Mouse (Mus musculus) CH12.LX (cell line): Measurements from ENCODE around the gene Camkmt. TPM values are rescaled to one million over a fixed set of nuclear protein-coding genes. Genes with fewer than 3 reads are reported as not detected.

Experiments used
- DNase-seq: peaks from one replicate; pipeline ENCODE4 v3.0.0-alpha.2; 2013; ENCODE audit errors: extremely low read depth
- H3K27ac ChIP-seq: 2 replicates; pipeline ENCODE4 v1.5.1; 2012; ENCODE audit warnings: low read depth, mild to moderate bottlenecking, control low read depth, moderate library complexity; ENCODE audit not compliant: insufficient read depth
- H3K27me3 ChIP-seq: replicated peaks from 2 replicates; pipeline ENCODE3; 2012; ENCODE audit warnings: inconsistent platforms
- H3K36me3 ChIP-seq, 2 experiments: replicated peaks in 1 of 2; 2 replicates each; pipeline versions ENCODE3 to v1.6.1; 2012; ENCODE audit warnings: inconsistent platforms in 1 of 2, low read length in 1 of 2, mild to moderate bottlenecking in 1 of 2, mixed read lengths in 1 of 2, moderate library complexity in 1 of 2; ENCODE audit not compliant: control insufficient read depth in 1 of 2, insufficient read depth in 1 of 2
- H3K4me1 ChIP-seq, 2 experiments: 2 replicates each; pipeline ENCODE4 v1.6.1; 2012; ENCODE audit warnings: inconsistent platforms in 1 of 2, moderate library complexity in 1 of 2; ENCODE audit not compliant: insufficient read depth in 2 of 2, control insufficient read depth in 1 of 2
- H3K4me2 ChIP-seq: 2 replicates; pipeline ENCODE4 v1.6.1; 2012; ENCODE audit warnings: low read depth, mild to moderate bottlenecking, control low read depth; ENCODE audit not compliant: poor library complexity, insufficient read depth, severe bottlenecking
- H3K4me3 ChIP-seq, 3 experiments: fragments of 150-350 bp in 1 of 3; sonication (generic) in 1 of 3; replicated peaks in 1 of 3; 2 replicates each; pipeline versions ENCODE3 to v1.5.1; 2011 to 2012; ENCODE audit warnings: low read depth in 2 of 3, low read length in 2 of 3, mild to moderate bottlenecking in 2 of 3, moderate library complexity in 2 of 3, control low read depth in 1 of 3, improper control_type of control experiment in 1 of 3, inconsistent platforms in 1 of 3, mixed read lengths in 1 of 3; ENCODE audit not compliant: poor library complexity in 1 of 3
- H3K79me2 ChIP-seq: replicated peaks from 2 replicates; pipeline ENCODE4 v1.6.1; 2012; ENCODE audit warnings: mild to moderate bottlenecking, moderate library complexity; ENCODE audit not compliant: control insufficient read depth, poor library complexity, insufficient read depth, severe bottlenecking; ENCODE audit errors: extremely low read depth
- H3K9ac ChIP-seq: 2 replicates; pipeline ENCODE4 v1.6.1; 2012; ENCODE audit warnings: low read depth, mild to moderate bottlenecking, control low read depth, moderate library complexity; ENCODE audit not compliant: insufficient read depth
- H3K9me3 ChIP-seq: replicated peaks from 2 replicates; pipeline ENCODE3; 2012; ENCODE audit warnings: low read length, inconsistent platforms, mixed read lengths
- CHD1 ChIP-seq: IDR thresholded peaks from 2 replicates; pipeline ENCODE4 v1.6.1; 2012; ENCODE audit warnings: low read depth, low read length, improper control_type of control experiment, inconsistent platforms
- CTCF ChIP-seq, 2 experiments: IDR thresholded peaks in 1 of 2; conservative IDR thresholded peaks in 1 of 2; 2 replicates each; pipeline ENCODE4 v1.5.1; 2011 to 2012; ENCODE audit warnings: low read depth in 2 of 2, low read length in 2 of 2, improper control_type of control experiment in 1 of 2, inconsistent platforms in 1 of 2, mild to moderate bottlenecking in 1 of 2, moderate library complexity in 1 of 2
- E2F4 ChIP-seq: IDR thresholded peaks from 2 replicates; pipeline ENCODE4 v1.6.1; 2011; ENCODE audit warnings: low read depth, low read length, improper control_type of control experiment; ENCODE audit not compliant: insufficient replicate concordance
- EP300 ChIP-seq: IDR thresholded peaks from 2 replicates; pipeline ENCODE4 v1.6.1; 2011; ENCODE audit warnings: low read length, improper control_type of control experiment
- IRF4 ChIP-seq: IDR thresholded peaks from 2 replicates; pipeline ENCODE4 v1.6.1; 2014; ENCODE audit warnings: low read depth, mild to moderate bottlenecking, inconsistent platforms, low read length, improper control_type of control experiment
- JUND ChIP-seq: conservative IDR thresholded peaks from 2 replicates; pipeline ENCODE4 v1.6.1; 2011; ENCODE audit warnings: low read depth, low read length, improper control_type of control experiment
- KAT2A ChIP-seq: IDR thresholded peaks from 2 replicates; pipeline ENCODE4 v1.6.1; 2012; ENCODE audit warnings: low read length, improper control_type of control experiment, inconsistent platforms; ENCODE audit not compliant: insufficient replicate concordance
- POLR2AphosphoS2 ChIP-seq: IDR thresholded peaks from 2 replicates; pipeline ENCODE4 v1.6.1; 2011; ENCODE audit warnings: low read depth, low read length, improper control_type of control experiment
- RAD21 ChIP-seq: IDR thresholded peaks from 2 replicates; pipeline ENCODE4 v1.6.1; 2011; ENCODE audit warnings: low read depth, mild to moderate bottlenecking, low read length, improper control_type of control experiment, moderate library complexity
- RCOR1 ChIP-seq: conservative IDR thresholded peaks from 2 replicates; pipeline ENCODE4 v1.6.1; 2012; ENCODE audit warnings: low read depth, mild to moderate bottlenecking, inconsistent platforms, low read length, improper control_type of control experiment
- TCF12 ChIP-seq: IDR thresholded peaks from 2 replicates; pipeline ENCODE4 v1.6.1; 2014; ENCODE audit warnings: low read depth, mild to moderate bottlenecking, inconsistent platforms, low read length, improper control_type of control experiment
- UBTF ChIP-seq: IDR thresholded peaks from 2 replicates; pipeline ENCODE4 v1.6.1; 2012; ENCODE audit warnings: low read depth, mild to moderate bottlenecking, inconsistent platforms, low read length, improper control_type of control experiment, moderate library complexity
- USF1 ChIP-seq: IDR thresholded peaks from 2 replicates; pipeline ENCODE4 v1.6.1; 2014; ENCODE audit warnings: low read depth, mild to moderate bottlenecking, inconsistent platforms, low read length, improper control_type of control experiment
- ZMIZ1 ChIP-seq: IDR thresholded peaks from 2 replicates; pipeline ENCODE4 v1.6.1; 2012; ENCODE audit warnings: low read depth, mild to moderate bottlenecking, inconsistent platforms, low read length, improper control_type of control experiment
- ZNF384 ChIP-seq: IDR thresholded peaks from 2 replicates; pipeline ENCODE4 v1.6.1; 2012; ENCODE audit warnings: low read depth, low read length, improper control_type of control experiment, inconsistent platforms
- dilution Hi-C: fragments of 300-500 bp; cut with MboI; formaldehyde crosslinking; loops from 2 replicates; pipeline ENCODE4 v1.14.3; 2020; ENCODE audit warnings: low sequenced_read_pairs; ENCODE audit not compliant: extremely low pct_unique_long_range_greater_than_20kb, extremely low pct_ligation_motif_present
- in situ Hi-C: fragments of 300-500 bp; cut with MboI; formaldehyde crosslinking; loops from 3 replicates; pipeline ENCODE4 v1.14.3; 2019; ENCODE audit warnings: low sequenced_read_pairs, low pct_ligation_motif_present, low pct_unique_long_range_greater_than_20kb, mixed read lengths
- polyA plus RNA-seq: library from polyadenylated mRNA; unstranded; fragments of >175 nt; gene quantifications from 2 replicates; pipeline ENCODE4 v1.2.1, GENCODE M21; 2012; ENCODE audit warnings: low read depth; ENCODE audit not compliant: insufficient read length
- total RNA-seq, 2 experiments: library from RNA; depleted of rRNA; stranded (reverse); fragments of 300-350 nt in 1 of 2; fragments of >200 nt in 1 of 2; gene quantifications; 2 replicates each; pipeline ENCODE4 v1.2.3; 2012 to 2014

Camkmt gene
- total and polyA plus RNA-seq, 3 experiments: 1.5 to 4.4 (median 1.8) TPM

- H3K4me3 ChIP-seq: no peak overlapping the region
- H3K4me1 ChIP-seq: peaks cover 0 to 4% of the 10 kb centered on the region in 2 experiments; a peak in 1 of 4 replicates
- no peak overlapping the region for H3K9ac ChIP-seq
- DNase-seq: no peak
- H3K9me3 ChIP-seq: no peaks in the 10 kb centered on the region
- in situ Hi-C loops (no loop called here), dilution Hi-C loops (no loop called here)
- no peaks in the 10 kb centered on the region for H3K79me2 ChIP-seq
- H3K36me3 ChIP-seq: no peaks in the 10 kb centered on the region
- TF ChIP-seq TCF12: no peak
- no peak for TF ChIP-seq CTCF (conservative IDR thresholded peaks at IDR 0.05 in 1 of 2, IDR thresholded peaks at IDR 0.05 in 1 of 2; ENCODE audit: low read depth in 2 of 2, low read length in 2 of 2)
- no peak for TF ChIP-seq ZNF384
- no peak for TF ChIP-seq IRF4
- TF ChIP-seq CHD1: no peak
- no peak for TF ChIP-seq RCOR1
- TF ChIP-seq KAT2A: no peak
- no peak overlapping the region for H3K27ac ChIP-seq
- no peaks in the 10 kb centered on the region for H3K27me3 ChIP-seq
- H3K4me2 ChIP-seq: no peak overlapping the region
Measured at GRCm38 (mm10) chr17:85337666-85338065, 247.3 kb downstream of the Camkmt start.

- H3K4me2 ChIP-seq: no peak overlapping the region
- no peaks in the 10 kb centered on the region for H3K27me3 ChIP-seq
- dilution Hi-C loops: no loop called here
- no peak for DNase-seq
- peaks cover 8 to 22% of the 10 kb centered on the region in 2 experiments for H3K4me1 ChIP-seq
- H3K36me3 ChIP-seq: no peaks in the 10 kb centered on the region
- H3K4me3 ChIP-seq: no peak overlapping the region
- TF ChIP-seq JUND: no peak
- no peak for TF ChIP-seq UBTF
- TF ChIP-seq POLR2AphosphoS2: no peak
- TF ChIP-seq EP300: no peak
- TF ChIP-seq ZNF384: no peak
- TF ChIP-seq E2F4: no peak
- TF ChIP-seq USF1: no peak
- no peak for TF ChIP-seq RCOR1
- TF ChIP-seq IRF4: no peak
- TF ChIP-seq ZMIZ1: no peak
- TF ChIP-seq RAD21: no peak
- no peak for TF ChIP-seq TCF12
- no peaks in the 10 kb centered on the region for H3K9me3 ChIP-seq
- in situ Hi-C loops: no loop called here
- H3K27ac ChIP-seq: no peak overlapping the region
- no peaks in the 10 kb centered on the region for H3K79me2 ChIP-seq
- no peak overlapping the region for H3K9ac ChIP-seq
Measured at GRCm38 (mm10) chr17:85341134-85341700, 250.9 kb downstream of the Camkmt start.
